Mouse (Mus musculus) CH12.LX (cell line): ENCODE data around the gene Ap1g2.

Source experiments
- HCFC1 ChIP-seq: IDR thresholded peaks from 2 replicates; pipeline ENCODE4 v1.6.1; 2012; ENCODE audit warnings: low read depth, mild to moderate bottlenecking, inconsistent platforms, low read length, improper control_type of control experiment
- MXI1 ChIP-seq: IDR thresholded peaks from 2 replicates; pipeline ENCODE4 v1.6.1; 2011; ENCODE audit warnings: mild to moderate bottlenecking, low read depth, low read length, improper control_type of control experiment
- MYC ChIP-seq: IDR thresholded peaks from 2 replicates; pipeline ENCODE4 v1.6.1; 2011; ENCODE audit warnings: low read depth, mild to moderate bottlenecking, improper control_type of control experiment, low read length
- POLR2A ChIP-seq: IDR thresholded peaks from 2 replicates; pipeline ENCODE4 v1.6.1; 2011; ENCODE audit warnings: low read depth, mild to moderate bottlenecking, improper control_type of control experiment, low read length
- POLR2AphosphoS2 ChIP-seq: IDR thresholded peaks from 2 replicates; pipeline ENCODE4 v1.6.1; 2011; ENCODE audit warnings: low read depth, low read length, improper control_type of control experiment
- ZNF384 ChIP-seq: IDR thresholded peaks from 2 replicates; pipeline ENCODE4 v1.6.1; 2012; ENCODE audit warnings: low read depth, low read length, improper control_type of control experiment, inconsistent platforms

- TF ChIP-seq POLR2AphosphoS2, result no peak
- TF ChIP-seq ZNF384, result no peak
- no peak for TF ChIP-seq POLR2A
- TF ChIP-seq MYC, result no peak
- TF ChIP-seq HCFC1, result no peak
- no peak for TF ChIP-seq MXI1
Observed at GRCm38 (mm10) chr14:55146324-55146723, 39.9 kb upstream of the Ap1g2 start.
